Mouse (Mus musculus): ENCODE data around the gene Slc25a12. TPM values are rescaled to one million over a fixed set of nuclear protein-coding genes. Genes with fewer than 3 reads are reported as not detected.

Gene Slc25a12
- polyA plus RNA-seq, 1 experiment from 2014 or later: 29.6 TPM

- H3K4me1 ChIP-seq: peaks cover 14% of the 10 kb centered on the region
- no peaks in the 10 kb centered on the region for H3K9me3 ChIP-seq (replicated peaks)
- H3K4me3 ChIP-seq: peak overlapping the region; percentile 73
- no peak for DNase-seq (ENCODE audit: low spot score)
- 42% methylated on average over 8 of the region's 8 CpGs for WGBS
- H3K27me3 ChIP-seq (ENCODE audit: low read depth, poor library complexity, severe bottlenecking): no peaks in the 10 kb centered on the region
- H3K36me3 ChIP-seq: no peaks in the 10 kb centered on the region
- H3K27ac ChIP-seq: no peak overlapping the region
Observed at GRCm38 (mm10) chr2:71368086-71368485, 537 bp upstream of the Slc25a12 start.

GRCm38 (mm10) chr2:71366618-71367124 lies 878 bp downstream of the Slc25a12 start:
- peaks cover 2% of the 10 kb centered on the region; the same call in 1 of the 2 replicates for H3K36me3 ChIP-seq
- H3K27me3 ChIP-seq (ENCODE audit: low read depth, poor library complexity, severe bottlenecking): no peaks in the 10 kb centered on the region
- peak overlapping the region; percentile 88; the same call in 1 of the 2 replicates for H3K27ac ChIP-seq
- 27% methylated on average over 9 of the region's 9 CpGs for WGBS
- peak overlapping the region; percentile 73 for H3K4me3 ChIP-seq
- peaks cover 14% of the 10 kb centered on the region for H3K4me1 ChIP-seq
- no peaks in the 10 kb centered on the region for H3K9me3 ChIP-seq (replicated peaks)
- DNase-seq (ENCODE audit: low spot score): no peak

- Histone ChIP-seq H3K4me1 (no peaks in the 10 kb centered on the region), H3K27me3 (ENCODE audit: low read depth, poor library complexity, severe bottlenecking) (no peaks in the 10 kb centered on the region), H3K36me3 (peaks cover 5% of the 10 kb centered on the region; the same call in 1 of the 2 replicates), H3K4me3 (no peak overlapping the region), H3K9me3 (replicated peaks) (no peaks in the 10 kb centered on the region), H3K27ac (no peak overlapping the region)
- WGBS: 79% methylated on average over 1 of the region's 1 CpGs
- DNase-seq (ENCODE audit: low spot score): no peak
Observed at GRCm38 (mm10) chr2:71360192-71360591, 7.4 kb downstream of the Slc25a12 start.

- Histone ChIP-seq H3K27me3 (ENCODE audit: low read depth, poor library complexity, severe bottlenecking) (no peaks in the 10 kb centered on the region), H3K4me3 (no peak overlapping the region), H3K9me3 (replicated peaks) (no peaks in the 10 kb centered on the region), H3K36me3 (peaks cover 5% of the 10 kb centered on the region; the same call in 1 of the 2 replicates), H3K4me1 (peaks cover 13% of the 10 kb centered on the region), H3K27ac (no peak overlapping the region)
- whole genome bisulfite sequencing: 92% methylated on average over 5 of the region's 5 CpGs
- DNase-seq (ENCODE audit: low spot score): no peak
Observed at GRCm38 (mm10) chr2:71358347-71358746, 9.2 kb downstream of the Slc25a12 start.

GRCm38 (mm10) chr2:71354055-71354425 lies 13.5 kb downstream of the Slc25a12 start:
- Histone ChIP-seq H3K4me1 (peaks cover 24% of the 10 kb centered on the region), H3K27me3 (ENCODE audit: low read depth, poor library complexity, severe bottlenecking) (no peaks in the 10 kb centered on the region), H3K27ac (no peak overlapping the region), H3K9me3 (replicated peaks) (no peaks in the 10 kb centered on the region), H3K4me3 (no peak overlapping the region), H3K36me3 (no peaks in the 10 kb centered on the region)
- DNase-seq (ENCODE audit: low spot score): no peak
- WGBS: 74% methylated on average over 5 of the region's 5 CpGs

- DNase-seq (ENCODE audit: low spot score): no peak
- Histone ChIP-seq H3K9me3 (replicated peaks) (no peaks in the 10 kb centered on the region), H3K27me3 (ENCODE audit: low read depth, poor library complexity, severe bottlenecking) (no peaks in the 10 kb centered on the region), H3K36me3 (no peaks in the 10 kb centered on the region), H3K4me3 (no peak overlapping the region), H3K4me1 (peaks cover 24% of the 10 kb centered on the region), H3K27ac (no peak overlapping the region)
- 50% methylated on average over 10 of the region's 10 CpGs for WGBS
Observed at GRCm38 (mm10) chr2:71353306-71354054, 14.1 kb downstream of the Slc25a12 start.

- H3K36me3 ChIP-seq: no peaks in the 10 kb centered on the region
- no peak overlapping the region for H3K27ac ChIP-seq
- peaks cover 24% of the 10 kb centered on the region for H3K4me1 ChIP-seq
- no peaks in the 10 kb centered on the region for H3K27me3 ChIP-seq (ENCODE audit: low read depth, poor library complexity, severe bottlenecking)
- 84% methylated on average over 3 of the region's 3 CpGs for WGBS
- DNase-seq (ENCODE audit: low spot score): no peak
- no peak overlapping the region for H3K4me3 ChIP-seq
- no peaks in the 10 kb centered on the region for H3K9me3 ChIP-seq (replicated peaks)
Observed at GRCm38 (mm10) chr2:71351727-71351987, 15.9 kb downstream of the Slc25a12 start.

- no peak overlapping the region for H3K27ac ChIP-seq
- no peaks in the 10 kb centered on the region for H3K36me3 ChIP-seq
- DNase-seq (ENCODE audit: low spot score): no peak
- peaks cover 24% of the 10 kb centered on the region for H3K4me1 ChIP-seq
- no peaks in the 10 kb centered on the region for H3K27me3 ChIP-seq (ENCODE audit: low read depth, poor library complexity, severe bottlenecking)
- H3K9me3 ChIP-seq (replicated peaks): no peaks in the 10 kb centered on the region
- no peak overlapping the region for H3K4me3 ChIP-seq
- WGBS: 89% methylated on average over 11 of the region's 11 CpGs
Observed at GRCm38 (mm10) chr2:71350904-71351726, 16.4 kb downstream of the Slc25a12 start.

GRCm38 (mm10) chr2:71350181-71350580 lies 17.4 kb downstream of the Slc25a12 start:
- Histone ChIP-seq H3K27me3 (ENCODE audit: low read depth, poor library complexity, severe bottlenecking) (no peaks in the 10 kb centered on the region), H3K36me3 (no peaks in the 10 kb centered on the region), H3K4me1 (peaks cover 24% of the 10 kb centered on the region), H3K27ac (no peak overlapping the region), H3K9me3 (replicated peaks) (no peaks in the 10 kb centered on the region), H3K4me3 (no peak overlapping the region)
- no peak for DNase-seq (ENCODE audit: low spot score)
- 81% methylated on average over 7 of the region's 7 CpGs for WGBS

- WGBS: 67% methylated on average over 2 of the region's 2 CpGs
- no peak for DNase-seq (ENCODE audit: low spot score)
- Histone ChIP-seq H3K4me3 (no peak overlapping the region), H3K27me3 (ENCODE audit: low read depth, poor library complexity, severe bottlenecking) (no peaks in the 10 kb centered on the region), H3K36me3 (no peaks in the 10 kb centered on the region), H3K4me1 (peaks cover 19% of the 10 kb centered on the region), H3K9me3 (replicated peaks) (no peaks in the 10 kb centered on the region), H3K27ac (no peak overlapping the region)
Observed at GRCm38 (mm10) chr2:71349511-71349910, 18.0 kb downstream of the Slc25a12 start.

- 94% methylated on average over 20 of the region's 20 CpGs for WGBS
- peaks cover 9% of the 10 kb centered on the region; the same call in 1 of the 2 replicates for H3K4me1 ChIP-seq
- no peak for DNase-seq (ENCODE audit: low spot score)
- H3K27me3 ChIP-seq (ENCODE audit: low read depth, poor library complexity, severe bottlenecking): no peaks in the 10 kb centered on the region
- no peak overlapping the region for H3K27ac ChIP-seq
- no peaks in the 10 kb centered on the region for H3K9me3 ChIP-seq (replicated peaks)
- H3K36me3 ChIP-seq: peaks cover 12% of the 10 kb centered on the region
- H3K4me3 ChIP-seq: no peak overlapping the region
Observed at GRCm38 (mm10) chr2:71347732-71348490, 19.6 kb downstream of the Slc25a12 start.

- Histone ChIP-seq H3K4me3 (no peak overlapping the region), H3K27ac (no peak overlapping the region), H3K36me3 (peaks cover 18% of the 10 kb centered on the region), H3K27me3 (ENCODE audit: low read depth, poor library complexity, severe bottlenecking) (no peaks in the 10 kb centered on the region), H3K9me3 (replicated peaks) (no peaks in the 10 kb centered on the region), H3K4me1 (peaks cover 9% of the 10 kb centered on the region; the same call in 1 of the 2 replicates)
- WGBS: 89% methylated on average over 10 of the region's 10 CpGs
- DNase-seq (ENCODE audit: low spot score): no peak
Observed at GRCm38 (mm10) chr2:71347160-71347559, 20.4 kb downstream of the Slc25a12 start.
